Mouse (Mus musculus) adrenal gland, postnatal 4 days (tissue): Measurements from ENCODE around the gene A530064D06Rik. TPM values are rescaled to one million over a fixed set of nuclear protein-coding genes. Genes with fewer than 3 reads are reported as not detected.
"Not testable (repeated sequence)": the region's sequence is repeated elsewhere in the genome, so short reads cannot be mapped to it uniquely, and the experiment has no call there.

Experiments
- DNase-seq, 2 experiments: peaks; one replicate each; pipeline ENCODE4 v3.0.0; 2021 to 2022; ENCODE audit warnings: low spot score in 2 of 2, mixed read lengths in 2 of 2
- long read RNA-seq, 2 experiments: library from polyadenylated mRNA; stranded (forward); transcript quantifications; one replicate each; pipeline ENCODE4 v2.0.0; 2021
- total RNA-seq, 2 experiments: library from RNA; stranded (reverse); gene quantifications; 2 replicates each; pipeline ENCODE4 v1.2.3; 2021

A530064D06Rik gene
- total RNA-seq = under 1 TPM; 0.31 to 0.48 TPM
- long read RNA-seq, experiment 1 = 0 reads
- long read RNA-seq, experiment 2 = 0 reads

GRCm38 (mm10) chr17:48167103-48167502 lies at the start of gene A530064D06Rik:
TSS of gene A530064D06Rik (minus strand) at chr17:48167275.
- not testable (repeated sequence) for DNase-seq

GRCm38 (mm10) chr17:48215429-48215828 lies 48.4 kb upstream of the A530064D06Rik start:
- DNase-seq = no peak

- no peak for DNase-seq
These were observed 46.4 kb upstream of the A530064D06Rik start for GRCm38 (mm10) chr17:48213511-48213910.

- no peak for DNase-seq
These were observed 45.5 kb upstream of the A530064D06Rik start for GRCm38 (mm10) chr17:48212596-48212995.

GRCm38 (mm10) chr17:48203086-48203485 lies 36.0 kb upstream of the A530064D06Rik start:
- DNase-seq = no peak

- no peak for DNase-seq
These were observed 25.3 kb upstream of the A530064D06Rik start for GRCm38 (mm10) chr17:48192366-48192765.

- no peak for DNase-seq
These were observed 18.2 kb upstream of the A530064D06Rik start for GRCm38 (mm10) chr17:48185252-48185651.

- DNase-seq = no peak
These were observed 9.5 kb downstream of the A530064D06Rik start for GRCm38 (mm10) chr17:48157382-48158076.

- DNase-seq = no peak
These were observed 21.0 kb downstream of the A530064D06Rik start, which contains the start of gene 9830107B12Rik for GRCm38 (mm10) chr17:48146120-48146519. TSS of gene 9830107B12Rik (minus strand) at chr17:48146268.

GRCm38 (mm10) chr17:48132810-48133209 lies 34.3 kb downstream of the A530064D06Rik start:
- DNase-seq = no peak

GRCm38 (mm10) chr17:48120456-48120855 lies 46.6 kb downstream of the A530064D06Rik start:
- no peak for DNase-seq

GRCm38 (mm10) chr17:48119656-48120055 lies 47.4 kb downstream of the A530064D06Rik start:
- DNase-seq = peak; percentile 28 to 67

- no peak for DNase-seq
These were observed 48.5 kb downstream of the A530064D06Rik start for GRCm38 (mm10) chr17:48118570-48118969.

GRCm38 (mm10) chr17:48110547-48111287 lies 56.4 kb downstream of the A530064D06Rik start:
- no peak for DNase-seq

- DNase-seq = no peak
These were observed 58.6 kb downstream of the A530064D06Rik start for GRCm38 (mm10) chr17:48108520-48108919.

GRCm38 (mm10) chr17:48107862-48108261 lies 59.2 kb downstream of the A530064D06Rik start:
- DNase-seq = no peak

- DNase-seq = no peak
These were observed 59.7 kb downstream of the A530064D06Rik start for GRCm38 (mm10) chr17:48107333-48107732.

GRCm38 (mm10) chr17:48100441-48101417 lies 66.3 kb downstream of the A530064D06Rik start:
- DNase-seq = peak; percentile 50 to 62

GRCm38 (mm10) chr17:48099312-48099711 lies 67.8 kb downstream of the A530064D06Rik start:
- no peak for DNase-seq
